Mouse (Mus musculus) liver, postnatal 0 days (tissue): ENCODE results near the gene Bcdin3d.

Experiments
- CTCF ChIP-seq: sonication (generic); IDR thresholded peaks from 2 replicates; pipeline ENCODE4 v1.5.1; 2016; ENCODE audit warnings: antibody characterized with exemption, low read depth
- EP300 ChIP-seq: IDR thresholded peaks from 2 replicates; pipeline ENCODE4 v1.6.1; 2016; ENCODE audit warnings: antibody characterized with exemption, low read depth, mild to moderate bottlenecking

DNA sequence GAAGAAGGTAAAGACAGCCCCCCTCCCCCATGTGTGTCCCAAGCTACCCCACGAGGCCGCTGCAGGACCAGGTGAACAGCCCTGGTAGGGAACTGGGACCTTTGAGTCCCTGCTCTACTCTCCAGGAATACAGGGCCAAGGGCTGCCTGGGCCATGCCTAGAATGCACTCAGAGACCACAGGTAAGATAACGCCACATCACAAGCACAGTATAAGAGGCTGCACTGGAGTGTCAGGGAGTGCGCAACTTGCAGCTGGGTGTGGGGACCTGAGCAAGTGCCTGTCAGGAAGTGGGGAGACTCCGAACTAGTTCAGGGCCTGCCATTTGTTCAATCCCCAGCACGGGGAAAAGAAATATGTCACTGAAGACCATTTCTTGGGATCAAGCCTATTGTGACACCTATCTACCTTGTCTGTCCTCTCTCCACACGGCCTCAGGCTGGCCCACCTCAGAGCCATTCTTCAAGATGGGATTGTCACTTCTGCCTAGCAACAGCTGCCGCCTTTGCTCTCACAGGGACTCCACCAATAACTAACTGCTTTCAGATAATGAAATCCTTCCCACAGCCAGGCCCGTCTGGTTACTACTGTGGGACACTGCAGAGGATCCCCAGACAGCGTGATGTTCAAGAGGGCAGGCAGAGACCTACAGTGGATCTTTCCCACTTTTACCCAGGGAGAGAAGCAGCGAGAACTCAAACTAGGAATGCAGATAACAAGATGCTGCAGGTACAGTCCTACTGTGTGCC lies 21.2 kb downstream of the Bcdin3d start:
- no peak for TF ChIP-seq EP300
- TF ChIP-seq CTCF = no peak
